Mouse (Mus musculus) left cerebral cortex, postnatal 10 days (tissue): ENCODE measurements around the gene Adamts12. TPM values are rescaled to one million over a fixed set of nuclear protein-coding genes. Genes with fewer than 3 reads are reported as not detected.

Source experiments
- DNase-seq, 2 experiments: peaks; one replicate each; pipeline ENCODE4 v3.0.0; 2021 to 2022; ENCODE audit warnings: low spot score in 2 of 2, mixed read lengths in 1 of 2; ENCODE audit errors: extremely low spot score in 1 of 2
- intact Hi-C: fragments of 180-260 bp; cut with DNase I; formaldehyde crosslinking; loops from one replicate; pipeline ENCODE4 v1.15.1; 2025
- total RNA-seq, 2 experiments: library from RNA; stranded (reverse); gene quantifications; 2 replicates each; pipeline ENCODE4 v1.2.3; 2021

The Adamts12 gene
- total RNA-seq, 2 experiments from 2014 or later, result 2.6 to 2.7 TPM

- intact Hi-C loops, result no loop called here
These were observed 300.2 kb downstream of the Adamts12 start for GRCm38 (mm10) chr15:11364795-11365194.

GRCm38 (mm10) chr15:11369572-11369971, 305.0 kb downstream of the Adamts12 start:
- intact Hi-C loops, result no loop called here

More at GRCm38 (mm10) chr15:11364795-11365194, 300.2 kb downstream of the Adamts12 start:
- peak; percentile 53 to 65 for DNase-seq

DNA sequence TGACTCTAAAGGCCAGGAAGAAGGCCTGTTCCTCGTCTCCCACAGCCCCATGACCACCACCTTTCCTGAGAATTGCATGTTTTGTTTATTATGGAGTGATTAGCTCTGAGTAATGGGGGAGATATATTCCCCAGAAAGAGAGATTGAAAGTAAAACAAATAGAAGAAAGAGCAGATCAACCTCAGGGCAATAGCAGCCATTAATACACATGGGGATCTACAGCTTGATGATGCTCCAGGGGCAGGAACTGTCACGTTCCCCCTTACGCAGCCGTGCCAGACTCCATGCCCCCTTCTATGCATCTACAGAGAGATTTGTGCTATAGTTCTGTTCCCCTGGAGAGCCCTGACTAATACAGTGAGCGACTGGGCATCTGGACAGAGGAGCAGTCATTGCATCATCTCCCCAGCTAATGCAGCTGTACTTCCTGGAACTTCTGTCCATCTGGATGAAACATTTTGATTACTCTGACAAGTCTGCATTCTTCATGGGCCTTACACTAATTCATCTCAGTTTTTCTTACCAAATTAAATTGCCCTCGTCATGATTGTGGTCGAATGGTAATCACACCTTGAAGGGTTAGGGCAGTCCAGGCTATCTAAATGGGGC, 306.0 kb downstream of the Adamts12 start:
- intact Hi-C loops, result no loop called here

More at GRCm38 (mm10) chr15:11369572-11369971, 305.0 kb downstream of the Adamts12 start:
- no peak for DNase-seq

GRCm38 (mm10) chr15:11379431-11380086, 315.0 kb downstream of the Adamts12 start:
- no peak for DNase-seq
- intact Hi-C loops, result loop anchor here (1.0 to 10.0 kb wide), 3 partner anchors 341 to 895 kb away; partner anchors contain the start of genes Brix1 and Rad1

More for the DNA sequence above, 306.0 kb downstream of the Adamts12 start:
- no peak for DNase-seq

- intact Hi-C loops, result loop anchor here (1.0 to 10.0 kb wide), 3 partner anchors 342 to 895 kb away; partner anchors contain the start of genes Brix1 and Rad1
- peak in 1 of 2 experiments; percentile 20 for DNase-seq
These were observed 315.5 kb downstream of the Adamts12 start for GRCm38 (mm10) chr15:11380087-11380530.

- intact Hi-C loops, result loop anchor here (1.0 to 10.0 kb wide), 3 partner anchors 342 to 896 kb away; partner anchors contain the start of genes Brix1 and Rad1
- DNase-seq, result no peak
These were observed 316.0 kb downstream of the Adamts12 start for GRCm38 (mm10) chr15:11380616-11381015.

DNA sequence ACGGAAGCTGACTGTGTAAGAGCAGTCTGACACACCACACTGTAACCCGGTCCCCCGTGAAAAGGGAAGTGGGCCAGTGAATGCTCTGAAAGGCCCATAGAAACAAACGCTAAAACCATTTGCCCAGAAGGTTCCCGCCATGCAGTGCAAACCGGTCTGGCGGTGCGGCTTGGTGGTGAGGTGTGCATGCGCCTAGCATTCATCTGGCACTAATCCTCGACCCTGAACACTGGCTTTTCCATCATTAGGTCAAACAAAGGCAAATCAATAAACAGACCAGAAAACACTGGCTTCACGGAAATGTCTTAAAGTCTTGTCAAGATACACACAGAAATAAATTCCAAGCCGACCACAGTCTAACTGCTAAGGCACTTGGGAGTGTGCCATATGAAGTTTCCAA, 318.0 kb downstream of the Adamts12 start:
- intact Hi-C loops, result loop anchor here (10.0 kb wide), 1 partner anchor 898 kb away; the partner anchor contains the start of genes Brix1 and Rad1

DNA sequence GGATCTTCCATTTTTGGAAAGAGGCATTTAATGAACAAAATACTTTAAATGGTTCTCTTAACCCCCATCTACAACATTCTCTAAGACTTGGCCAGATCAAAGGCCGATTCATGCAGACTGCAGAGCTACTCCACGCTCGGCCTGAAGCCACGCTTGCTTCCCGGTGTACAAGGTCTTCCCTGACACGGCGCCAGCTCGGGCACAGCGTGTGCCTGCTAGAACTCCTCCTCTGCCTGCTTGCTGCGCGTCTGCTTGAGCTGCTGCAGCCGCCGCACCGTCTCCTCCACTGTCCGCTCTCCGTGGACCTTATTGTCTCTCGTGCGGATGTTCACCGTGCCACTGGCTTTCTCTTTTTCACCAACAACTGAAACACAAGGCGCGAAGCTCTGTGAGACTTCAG, 319.2 kb downstream of the Adamts12 start:
- intact Hi-C loops, result loop anchor here (10.0 kb wide), 1 partner anchor 899 kb away; the partner anchor contains the start of genes Brix1 and Rad1
- no peak for DNase-seq

More for the DNA sequence above, 318.0 kb downstream of the Adamts12 start:
- DNase-seq, result no peak

DNA sequence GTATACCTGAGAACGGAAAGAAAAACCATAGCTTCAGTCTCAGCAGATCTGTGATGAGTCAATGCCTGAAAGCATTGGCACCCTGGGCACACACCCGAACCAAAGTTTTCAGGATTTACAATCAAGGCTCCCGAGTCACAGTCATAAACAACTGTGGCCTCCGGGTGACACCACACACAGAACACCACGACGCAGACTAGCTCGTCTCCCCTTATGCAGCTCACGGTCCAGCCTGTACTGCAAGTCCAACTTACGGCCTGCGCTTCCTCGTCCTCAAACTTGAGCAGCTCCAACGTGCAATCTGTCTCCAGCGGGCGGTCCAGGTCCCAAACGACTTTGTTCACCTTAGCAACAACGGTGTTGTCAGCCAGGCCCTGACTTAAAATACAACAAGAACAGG, 328.3 kb downstream of the Adamts12 start:
- no peak for DNase-seq
- intact Hi-C loops, result no loop called here

- no peak for DNase-seq
- intact Hi-C loops, result no loop called here
These were observed 331.8 kb downstream of the Adamts12 start for GRCm38 (mm10) chr15:11396421-11396820.

Other genes starting within 250 kb of the Adamts12 start
- under 1 TPM in 1 of 2 experiments, not detected in 1; 0.15 TPM for gene C1qtnf3, start 112.5 kb upstream of the Adamts12 start, total RNA-seq
- 10 to 100 TPM in 1 of 2 experiments, 1 to 10 TPM in 1; 6.4 to 10.8 TPM for gene Amacr, start 83.0 kb upstream of the Adamts12 start, total RNA-seq
- not detected for gene Slc45a2, start 64.1 kb upstream of the Adamts12 start, total RNA-seq
- gene Rxfp3, start 26.8 kb upstream of the Adamts12 start, total RNA-seq, result 1 to 10 TPM; 2.8 to 4.1 TPM